Mouse (Mus musculus): ENCODE results near the gene Gsto1.

Gene Gsto1

GRCm38 (mm10) chr19:47890489-47891130 is 35.8 kb downstream of the Gsto1 start:
- no peak for DNase-seq (ENCODE audit: low spot score)

- no peak for DNase-seq (ENCODE audit: low spot score)
These were observed 37.0 kb downstream of the Gsto1 start for GRCm38 (mm10) chr19:47891562-47892312.

- DNase-seq (ENCODE audit: low spot score) = no peak
These were observed 38.3 kb downstream of the Gsto1 start for GRCm38 (mm10) chr19:47893092-47893491.

GRCm38 (mm10) chr19:47898472-47899079 is 43.8 kb downstream of the Gsto1 start:
- DNase-seq (ENCODE audit: low spot score) = no peak

- no peak for DNase-seq (ENCODE audit: low spot score)
These were observed 45.2 kb downstream of the Gsto1 start for GRCm38 (mm10) chr19:47900012-47900411.

GRCm38 (mm10) chr19:47900558-47900957 is 45.8 kb downstream of the Gsto1 start:
- no peak for DNase-seq (ENCODE audit: low spot score)

- DNase-seq (ENCODE audit: low spot score) = no peak
These were observed 47.8 kb downstream of the Gsto1 start for GRCm38 (mm10) chr19:47902316-47903201.

- no peak for DNase-seq (ENCODE audit: low spot score)
These were observed 48.9 kb downstream of the Gsto1 start for GRCm38 (mm10) chr19:47903679-47904078.

GRCm38 (mm10) chr19:47905081-47905480 is 50.3 kb downstream of the Gsto1 start:
- no peak for DNase-seq (ENCODE audit: low spot score)

- no peak for DNase-seq (ENCODE audit: low spot score)
These were observed 50.8 kb downstream of the Gsto1 start for GRCm38 (mm10) chr19:47905603-47906002.

- no peak for DNase-seq (ENCODE audit: low spot score)
These were observed 52.8 kb downstream of the Gsto1 start for GRCm38 (mm10) chr19:47907596-47907995.

- DNase-seq (ENCODE audit: low spot score) = no peak
These were observed 54.2 kb downstream of the Gsto1 start for GRCm38 (mm10) chr19:47908961-47909371.

GRCm38 (mm10) chr19:47909387-47910116 is 54.8 kb downstream of the Gsto1 start:
- no peak for DNase-seq (ENCODE audit: low spot score)

- no peak for DNase-seq (ENCODE audit: low spot score)
These were observed 55.4 kb downstream of the Gsto1 start for GRCm38 (mm10) chr19:47910117-47910618.

GRCm38 (mm10) chr19:47910751-47911150 is 56.0 kb downstream of the Gsto1 start:
- no peak for DNase-seq (ENCODE audit: low spot score)

- DNase-seq (ENCODE audit: low spot score) = no peak
These were observed 58.6 kb downstream of the Gsto1 start for GRCm38 (mm10) chr19:47913344-47913743.

GRCm38 (mm10) chr19:47914191-47914590 is 59.4 kb downstream of the Gsto1 start:
- DNase-seq (ENCODE audit: low spot score) = no peak

All from testis, postnatal 10 days (tissue).